Mouse (Mus musculus) common myeloid progenitor, adult 5-6 weeks (primary cell): ENCODE data around the gene Hyal1. TPM values are rescaled to one million over a fixed set of nuclear protein-coding genes. Genes with fewer than 3 reads are reported as not detected.

Experiments used
- ATAC-seq: replicated peaks from 2 replicates; pipeline ENCODE4 v1.8.0; 2016; ENCODE audit warnings: low read depth, mild to moderate bottlenecking, moderate TSS enrichment, inconsistent platforms; ENCODE audit not compliant: poor library complexity, severe bottlenecking
- total RNA-seq: library from RNA; stranded (forward); fragments of 200-1000, 187-1606 nt; gene quantifications from 2 replicates; pipeline ENCODE4 v1.2.3, GENCODE M21; 2017

The Hyal1 gene
- total RNA-seq, 1 experiment from 2014 or later, result 1.2 TPM

GRCm38 (mm10) chr9:107630576-107630975, 53.8 kb downstream of the Hyal1 start:
- no peak for ATAC-seq

Other genes starting within 250 kb of the Hyal1 start
- gene Hemk1, start 238.6 kb upstream of the Hyal1 start, total RNA-seq, result 8.1 and 16.1 TPM in 2 replicates
- 0.23 and 0.44 TPM in 2 replicates for gene 6430571L13Rik, start 236.3 kb upstream of the Hyal1 start, total RNA-seq
- gene Cacna2d2, start 177.3 kb upstream of the Hyal1 start, total RNA-seq, result 0.19 and 0.37 TPM in 2 replicates
- gene Tmem115, start 43.0 kb upstream of the Hyal1 start, total RNA-seq, result 15.1 and 17.2 TPM in 2 replicates
- gene Cyb561d2, start 34.7 kb upstream of the Hyal1 start, total RNA-seq, result 13.7 and 33.9 TPM in 2 replicates
- gene Nprl2, start 34.7 kb upstream of the Hyal1 start, total RNA-seq, result 12.8 and 15.2 TPM in 2 replicates
- gene Zmynd10, start 29.6 kb upstream of the Hyal1 start, total RNA-seq, result not detected in 2 replicates
- gene Rassf1, start 25.4 kb upstream of the Hyal1 start, total RNA-seq, result 29.3 and 37.4 TPM in 2 replicates
- gene Tusc2, start 13.7 kb upstream of the Hyal1 start, total RNA-seq, result 11.8 and 14.8 TPM in 2 replicates
- gene Hyal2, start 9.0 kb upstream of the Hyal1 start, total RNA-seq, result 6.9 and 7.2 TPM in 2 replicates
- 13.3 TPM in 2 replicates for gene Naa80, start 2.0 kb downstream of the Hyal1 start, total RNA-seq
- 0.87 and 3.9 TPM in 2 replicates for gene Hyal3, start 3.9 kb downstream of the Hyal1 start, total RNA-seq
- gene Ifrd2, start 10.7 kb downstream of the Hyal1 start, total RNA-seq, result 59.3 and 59.7 TPM in 2 replicates
- not detected in 2 replicates for gene Sema3b, start 32.3 kb downstream of the Hyal1 start, total RNA-seq
- 319 and 345 TPM in 2 replicates for gene Gnai2, start 58.4 kb downstream of the Hyal1 start, total RNA-seq
- not detected in 2 replicates for gene Slc38a3, start 92.6 kb downstream of the Hyal1 start, total RNA-seq
- not detected in 2 replicates for gene Gnat1, start 102.8 kb downstream of the Hyal1 start, total RNA-seq
- gene Sema3f, start 133.5 kb downstream of the Hyal1 start, total RNA-seq, result 0.23 TPM in 1 of 2 replicates, not detected in the other
- 188 and 222 TPM in 2 replicates for gene Rbm5, start 194.1 kb downstream of the Hyal1 start, total RNA-seq